Mouse (Mus musculus) Patski (cell line): ENCODE data around the gene Col11a2. TPM values are rescaled to one million over a fixed set of nuclear protein-coding genes. Genes with fewer than 3 reads are reported as not detected.

Experiments used
- ATAC-seq: fragments of 100-300 bp; one replicate; pipeline ENCODE4 v1.8.0; 2021
- CTCF ChIA-PET: fragments of 350-600 bp; sonication (Branson Sonifier 250); formaldehyde crosslinking; loops from one replicate; lab custom pipeline; 2022; ENCODE audit warnings: inconsistent platforms; lab: Charles Lee
- POLR2A ChIA-PET: fragments of 350-600 bp; sonication (Branson Sonifier 250); formaldehyde crosslinking; loops from one replicate; lab custom pipeline; 2022; ENCODE audit warnings: antibody characterized with exemption, inconsistent platforms; lab: Charles Lee
- DNase-seq: peaks from one replicate; pipeline ENCODE4 v3.0.0-alpha.2; 2011; ENCODE audit warnings: low read depth, low spot score
- H3K27me3 ChIP-seq: fragments of 371-371 bp; one replicate; pipeline ENCODE4 v1.5.1; 2021
- CTCF ChIP-seq: fragments of 100-300 bp; IDR thresholded peaks from one replicate; pipeline ENCODE4 v1.5.1; 2021
- in situ Hi-C: fragments of 300-500 bp; cut with MboI; formaldehyde crosslinking; loops from 3 replicates; pipeline ENCODE4 v1.11.1; 2018; ENCODE audit warnings: low pct_unique_long_range_greater_than_20kb, mixed read lengths
- polyA plus RNA-seq: library from polyadenylated mRNA; unstranded; gene quantifications from one replicate; pipeline ENCODE4 v1.2.3, GENCODE M21; 2021

Col11a2 gene
- polyA plus RNA-seq, 1 experiment from 2014 or later, result 0.60 TPM

DNA sequence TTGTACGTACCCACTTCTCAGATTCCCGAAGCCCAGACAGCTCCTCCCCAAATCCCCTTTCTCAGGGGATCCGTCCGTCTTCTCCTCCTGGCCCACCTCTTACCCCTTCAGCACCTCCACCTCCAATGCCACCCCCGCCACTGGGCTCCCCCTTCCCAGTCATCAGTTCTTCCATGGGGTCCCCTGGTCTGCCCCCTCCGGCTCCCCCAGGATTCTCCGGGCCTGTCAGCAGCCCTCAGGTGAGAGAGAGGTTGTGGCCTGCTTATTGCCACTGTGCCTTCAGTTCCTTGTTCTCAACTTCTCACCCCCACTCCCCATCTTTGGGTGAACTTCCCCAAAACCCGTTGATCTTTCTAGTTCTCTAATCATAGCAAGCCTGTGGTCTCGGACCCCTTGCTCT, 6.4 kb upstream of the Col11a2 start:
- ATAC-seq, result no peak
- CTCF ChIA-PET, result no interaction called here

DNA sequence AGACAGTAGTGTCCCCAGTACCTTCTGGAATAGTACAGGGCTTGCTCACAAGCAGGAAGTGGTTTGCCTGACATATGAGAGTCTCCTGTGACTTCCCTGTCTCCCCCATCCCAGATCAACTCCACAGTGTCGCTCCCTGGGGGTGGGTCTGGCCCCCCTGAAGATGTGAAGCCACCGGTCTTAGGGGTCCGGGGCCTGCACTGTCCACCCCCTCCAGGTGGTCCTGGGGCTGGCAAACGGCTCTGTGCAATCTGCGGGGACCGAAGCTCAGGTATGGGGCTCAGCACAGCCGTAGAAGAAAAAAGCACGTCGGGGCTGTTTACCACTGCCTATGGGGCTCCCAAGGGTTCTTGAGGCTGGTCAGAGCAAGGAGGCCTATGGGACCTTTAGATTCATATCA, 5.8 kb upstream of the Col11a2 start:
- DNase-seq (no peak), ATAC-seq (no peak)
- no peaks in the 10 kb centered on the region for H3K27me3 ChIP-seq
- CTCF ChIA-PET, result interaction anchor here (1.7 kb wide), 1 partner anchor 137 kb away, joined by 6 read pairs; no protein-coding TSS in a partner anchor
- in situ Hi-C loops, result no loop called here
- POLR2A ChIA-PET, result no interaction called here
- no peak for TF ChIP-seq CTCF

More for the DNA sequence above, 6.4 kb upstream of the Col11a2 start:
- TF ChIP-seq CTCF, result no peak
- in situ Hi-C loops, result no loop called here
- no peak for DNase-seq
- POLR2A ChIA-PET, result interaction anchor here (1.3 kb wide), 1 partner anchor 10 kb away, joined by 5 read pairs; no protein-coding TSS in a partner anchor
- H3K27me3 ChIP-seq, result no peaks in the 10 kb centered on the region

DNA sequence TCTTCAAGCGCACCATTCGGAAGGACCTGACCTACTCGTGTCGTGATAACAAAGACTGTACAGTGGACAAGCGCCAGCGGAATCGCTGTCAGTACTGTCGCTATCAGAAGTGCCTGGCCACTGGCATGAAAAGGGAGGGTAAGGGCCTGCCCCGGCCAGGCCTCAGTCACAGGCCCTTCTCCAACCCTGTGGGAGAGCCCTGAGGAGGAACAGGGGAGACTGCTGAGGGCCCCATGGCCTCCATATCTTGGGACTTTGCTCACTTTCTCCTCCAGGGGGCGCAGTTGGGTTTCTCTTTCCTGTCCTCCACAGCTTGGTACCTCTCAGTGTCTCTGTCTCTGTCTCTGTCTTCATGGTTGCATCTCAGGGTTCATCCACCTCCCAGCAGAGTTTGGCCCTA, 5.2 kb upstream of the Col11a2 start:
- DNase-seq, result no peak

DNA sequence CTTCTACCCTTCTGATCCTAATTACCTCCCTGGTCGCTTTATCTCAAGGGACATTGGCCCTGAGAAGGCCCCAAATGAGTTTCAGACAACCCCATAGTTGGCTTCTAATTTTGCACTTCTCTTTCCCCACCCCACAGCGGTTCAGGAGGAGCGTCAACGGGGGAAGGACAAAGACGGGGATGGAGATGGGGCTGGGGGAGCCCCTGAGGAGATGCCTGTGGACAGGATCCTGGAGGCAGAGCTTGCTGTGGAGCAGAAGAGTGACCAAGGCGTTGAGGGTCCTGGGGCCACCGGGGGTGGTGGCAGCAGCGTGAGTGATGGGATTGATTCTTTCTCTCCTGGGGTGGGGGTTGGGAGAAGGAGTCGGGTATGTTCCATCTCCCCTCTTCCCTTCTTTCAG, 3.7 kb upstream of the Col11a2 start:
- ATAC-seq (no peak), DNase-seq (no peak)
- POLR2A ChIA-PET, result no interaction called here
- no peak for TF ChIP-seq CTCF
- CTCF ChIA-PET, result no interaction called here
- H3K27me3 ChIP-seq, result no peaks in the 10 kb centered on the region
- in situ Hi-C loops, result no loop called here

More for the DNA sequence above, 5.2 kb upstream of the Col11a2 start:
- TF ChIP-seq CTCF, result no peak
- ChIA-PET POLR2A (no interaction called here), CTCF (interaction anchor here (1.3 to 1.7 kb wide), 2 partner anchors 101 to 136 kb away, joined by 5 to 6 read pairs; no protein-coding TSS in a partner anchor)
- H3K27me3 ChIP-seq, result no peaks in the 10 kb centered on the region
- in situ Hi-C loops, result no loop called here
- ATAC-seq, result no peak

GRCm38 (mm10) chr17:34036647-34037046, 2.6 kb upstream of the Col11a2 start:
- DNase-seq (no peak), ATAC-seq (no peak)
- CTCF ChIA-PET, result no interaction called here
- in situ Hi-C loops, result no loop called here
- POLR2A ChIA-PET, result no interaction called here
- TF ChIP-seq CTCF, result no peak
- H3K27me3 ChIP-seq, result peaks cover 7% of the 10 kb centered on the region

GRCm38 (mm10) chr17:34037241-34037640, 2.0 kb upstream of the Col11a2 start:
- no peak for TF ChIP-seq CTCF
- ChIA-PET CTCF (no interaction called here), POLR2A (no interaction called here)
- in situ Hi-C loops, result no loop called here
- ATAC-seq (no peak), DNase-seq (no peak)
- peaks cover 7% of the 10 kb centered on the region for H3K27me3 ChIP-seq

- ChIA-PET CTCF (no interaction called here), POLR2A (no interaction called here)
- in situ Hi-C loops, result no loop called here
- no peak for TF ChIP-seq CTCF
- H3K27me3 ChIP-seq, result peaks cover 7% of the 10 kb centered on the region
- DNase-seq, result no peak
- no peak for ATAC-seq
Observed at GRCm38 (mm10) chr17:34038440-34038839, 797 bp upstream of the Col11a2 start.

GRCm38 (mm10) chr17:34039562-34040450, 569 bp downstream of the Col11a2 start:
- ChIA-PET POLR2A (no interaction called here), CTCF (no interaction called here)
- peaks cover 7% of the 10 kb centered on the region for H3K27me3 ChIP-seq
- no peak for TF ChIP-seq CTCF
- in situ Hi-C loops, result no loop called here
- no peak for DNase-seq
- ATAC-seq, result no peak

GRCm38 (mm10) chr17:34045941-34046340, 6.7 kb downstream of the Col11a2 start:
- in situ Hi-C loops, result no loop called here
- ChIA-PET CTCF (no interaction called here), POLR2A (no interaction called here)
- no peak for DNase-seq
- H3K27me3 ChIP-seq, result peaks cover 5% of the 10 kb centered on the region
- no peak for TF ChIP-seq CTCF
- ATAC-seq, result no peak

- POLR2A ChIA-PET, result no interaction called here
- DNase-seq, result no peak
- H3K27me3 ChIP-seq, result no peaks in the 10 kb centered on the region
- in situ Hi-C loops, result no loop called here
- TF ChIP-seq CTCF, result no peak
- CTCF ChIA-PET, result no interaction called here
- no peak for ATAC-seq
Observed at GRCm38 (mm10) chr17:34047404-34048050, 8.3 kb downstream of the Col11a2 start.

DNA sequence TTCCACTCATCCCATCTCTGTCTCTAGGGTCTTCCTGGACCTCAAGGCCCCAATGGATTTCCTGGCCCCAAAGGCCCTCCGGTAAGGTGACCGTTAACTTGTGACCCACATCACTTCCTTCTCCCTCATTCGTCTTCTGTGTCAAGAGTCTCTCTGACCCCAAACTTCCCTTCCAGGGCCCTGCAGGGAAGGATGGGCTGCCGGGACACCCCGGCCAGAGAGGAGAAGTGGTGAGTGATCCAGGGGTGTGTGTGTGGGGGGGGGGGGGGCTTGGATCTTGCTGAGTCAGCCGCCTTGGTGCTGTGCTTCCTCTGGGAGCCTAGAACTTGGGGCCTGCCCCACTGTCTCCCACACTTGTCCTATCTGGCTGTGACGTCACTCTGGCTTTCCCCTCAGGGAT, 18.0 kb downstream of the Col11a2 start:
- H3K27me3 ChIP-seq, result no peaks in the 10 kb centered on the region
- ChIA-PET POLR2A (no interaction called here), CTCF (no interaction called here)
- DNase-seq (no peak), ATAC-seq (no peak)
- TF ChIP-seq CTCF, result no peak
- in situ Hi-C loops, result no loop called here
